Mouse (Mus musculus): ENCODE measurements at regions not wholly inside any gene's neighbourhood (a gene's known extent, or its start where the extent isn't known, plus 50 kb on each side); places are given as distances from the start of the nearest gene placed in this dataset.
A peak's percentile ranks its signal among the peaks of the same experiment; 100 is the strongest.

- TF ChIP-seq POLR2A (IDR thresholded peaks at IDR 0.05; ENCODE audit: insufficient read depth, low read depth, low read length) = no peak
- peak; percentile 84 for TF ChIP-seq CTCF (IDR thresholded peaks at IDR 0.05)
- no peak for TF ChIP-seq EP300 (IDR thresholded peaks at IDR 0.05; ENCODE audit: insufficient read depth, low read depth, low read length)
Observed at GRCm38 (mm10) chr1:52301266-52301665, 68.2 kb upstream of the Gls start.

All from heart, adult 2 months (tissue).